Mouse (Mus musculus) T-helper 1 cell (primary cell): Measurements from ENCODE around the gene Esm1.

ENCODE experiments used
- in situ Hi-C: fragments of 300-600 bp; cut with MboI, MseI; formaldehyde crosslinking; loops from one replicate; pipeline ENCODE4 v1.15.1; 2025; ENCODE audit warnings: high pct_unique_total_duplicates

Esm1 gene

GRCm38 (mm10) chr13:113209624-113210023, at the start of gene Esm1:
Gene Esm1, plus strand, starts transcription at chr13:113209659.
- in situ Hi-C loops: no loop called here

GRCm38 (mm10) chr13:113164252-113165005, 45.0 kb upstream of the Esm1 start:
- in situ Hi-C loops: no loop called here

GRCm38 (mm10) chr13:113168018-113168534, 41.4 kb upstream of the Esm1 start:
- in situ Hi-C loops: no loop called here

- in situ Hi-C loops: no loop called here
Observed at GRCm38 (mm10) chr13:113170256-113170655, 39.2 kb upstream of the Esm1 start.

- in situ Hi-C loops: no loop called here
Observed at GRCm38 (mm10) chr13:113174162-113174561, 35.3 kb upstream of the Esm1 start.

- in situ Hi-C loops: no loop called here
Observed at GRCm38 (mm10) chr13:113183310-113183709, 26.1 kb upstream of the Esm1 start.

GRCm38 (mm10) chr13:113183720-113184119, 25.7 kb upstream of the Esm1 start:
- in situ Hi-C loops: no loop called here

GRCm38 (mm10) chr13:113196808-113197674, 12.4 kb upstream of the Esm1 start:
- in situ Hi-C loops: no loop called here

- in situ Hi-C loops: no loop called here
Observed at GRCm38 (mm10) chr13:113197872-113198502, 11.5 kb upstream of the Esm1 start.

GRCm38 (mm10) chr13:113199331-113199730, 10.1 kb upstream of the Esm1 start:
- in situ Hi-C loops: no loop called here

- in situ Hi-C loops: no loop called here
Observed at GRCm38 (mm10) chr13:113200726-113201125, 8.7 kb upstream of the Esm1 start.

- in situ Hi-C loops: no loop called here
Observed at GRCm38 (mm10) chr13:113201631-113202030, 7.8 kb upstream of the Esm1 start.

GRCm38 (mm10) chr13:113202184-113202583, 7.3 kb upstream of the Esm1 start:
- in situ Hi-C loops: no loop called here

- in situ Hi-C loops: no loop called here
Observed at GRCm38 (mm10) chr13:113203146-113203545, 6.3 kb upstream of the Esm1 start.

- in situ Hi-C loops: no loop called here
Observed at GRCm38 (mm10) chr13:113205346-113205745, 4.1 kb upstream of the Esm1 start.

GRCm38 (mm10) chr13:113211345-113211744, 1.9 kb downstream of the Esm1 start:
- in situ Hi-C loops: no loop called here

GRCm38 (mm10) chr13:113212401-113212800, 2.9 kb downstream of the Esm1 start:
- in situ Hi-C loops: no loop called here

GRCm38 (mm10) chr13:113213865-113214264, 4.4 kb downstream of the Esm1 start:
- in situ Hi-C loops: no loop called here

GRCm38 (mm10) chr13:113221851-113222250, 12.4 kb downstream of the Esm1 start:
- in situ Hi-C loops: no loop called here

GRCm38 (mm10) chr13:113224105-113224504, 14.6 kb downstream of the Esm1 start:
- in situ Hi-C loops: no loop called here

GRCm38 (mm10) chr13:113225811-113226210, 16.4 kb downstream of the Esm1 start, which contains the start of gene Gzmk:
Gene Gzmk, minus strand, starts transcription at chr13:113225908.
- in situ Hi-C loops: no loop called here

GRCm38 (mm10) chr13:113227076-113227475, 17.6 kb downstream of the Esm1 start:
- in situ Hi-C loops: no loop called here
